Mouse (Mus musculus): ENCODE measurements around the gene Il31ra. TPM values are rescaled to one million over a fixed set of nuclear protein-coding genes. Genes with fewer than 3 reads are reported as not detected.

Gene Il31ra
- polyA plus RNA-seq, 1 experiment = not detected

DNA sequence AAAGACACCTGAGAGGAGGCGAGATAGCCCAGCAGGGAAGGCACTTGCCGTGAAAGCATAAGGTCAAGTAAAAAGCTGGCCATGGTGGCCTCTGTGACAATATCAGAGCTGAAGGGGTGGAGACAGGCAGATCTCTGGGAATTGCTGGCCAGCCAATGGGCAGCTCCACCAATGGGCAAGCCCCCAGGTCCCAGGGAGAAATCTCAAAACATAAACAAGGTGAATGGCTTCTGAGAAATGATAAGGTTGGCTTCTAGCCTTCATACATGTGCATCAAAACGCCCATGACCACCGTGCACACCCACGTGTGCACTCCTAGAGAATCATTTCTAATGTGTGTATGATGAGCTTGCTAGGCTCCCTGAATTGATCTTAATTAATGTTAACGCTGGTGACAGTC lies 61.9 kb downstream of the Il31ra start:
- TF ChIP-seq SRF (IDR thresholded peaks at IDR 0.05; ENCODE audit: control insufficient read depth, insufficient read length, low read depth) (no peak), MAX (IDR thresholded peaks at IDR 0.05; ENCODE audit: low read depth) (no peak), USF1 (IDR thresholded peaks at IDR 0.05; ENCODE audit: low read depth) (no peak), CEBPB (IDR thresholded peaks at IDR 0.05; ENCODE audit: insufficient read depth, poor library complexity, severe bottlenecking) (no peak), POLR2AphosphoS2 (IDR thresholded peaks at IDR 0.05; ENCODE audit: insufficient read length, low read depth) (no peak)
- H3ac ChIP-seq (ENCODE audit: control insufficient read depth, insufficient read length) = no peak overlapping the region
- H3K79me2 ChIP-seq (ENCODE audit: control insufficient read depth, insufficient read depth) = no peaks in the 10 kb centered on the region
- H3K4me2 ChIP-seq (ENCODE audit: low read depth) = no peak overlapping the region
- H3K4me3 ChIP-seq = no peak overlapping the region
- no peaks in the 10 kb centered on the region for H3K36me3 ChIP-seq (ENCODE audit: control insufficient read depth, insufficient read depth)
- no peaks in the 10 kb centered on the region for H3K27me3 ChIP-seq (ENCODE audit: control insufficient read depth, insufficient read depth, insufficient read length)

DNA sequence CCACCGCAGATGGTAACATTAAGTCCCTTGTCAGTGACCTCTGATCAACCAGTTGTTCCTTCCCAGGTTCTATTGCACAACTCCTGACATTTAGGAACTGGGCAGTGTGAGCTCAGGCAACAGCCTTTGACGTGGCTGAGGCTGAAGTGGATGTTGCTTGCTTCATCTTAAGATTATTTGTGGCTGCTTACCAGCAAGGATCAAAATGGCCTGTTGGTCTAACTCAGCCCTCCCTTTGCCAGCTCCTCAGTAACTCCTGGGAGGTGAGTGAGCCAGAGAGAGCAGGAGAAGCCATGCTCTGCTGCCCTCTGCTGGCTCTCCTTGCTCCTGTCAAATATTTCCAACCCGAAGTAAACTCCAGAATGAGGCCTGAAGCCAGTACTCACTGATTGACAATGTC lies 64.3 kb downstream of the Il31ra start:
- Histone ChIP-seq H3K36me3 (ENCODE audit: control insufficient read depth, insufficient read depth) (no peaks in the 10 kb centered on the region), H3K79me2 (ENCODE audit: control insufficient read depth, insufficient read depth) (no peaks in the 10 kb centered on the region), H3ac (ENCODE audit: control insufficient read depth, insufficient read length) (no peak overlapping the region), H3K4me3 (no peak overlapping the region), H3K27me3 (ENCODE audit: control insufficient read depth, insufficient read depth, insufficient read length) (no peaks in the 10 kb centered on the region), H3K4me2 (ENCODE audit: low read depth) (no peak overlapping the region)
- peak; percentile 56 for TF ChIP-seq CEBPB (IDR thresholded peaks at IDR 0.05; ENCODE audit: insufficient read depth, poor library complexity, severe bottlenecking)
- TF ChIP-seq REST (IDR thresholded peaks at IDR 0.05; ENCODE audit: insufficient read depth, insufficient read length) = no peak

DNA sequence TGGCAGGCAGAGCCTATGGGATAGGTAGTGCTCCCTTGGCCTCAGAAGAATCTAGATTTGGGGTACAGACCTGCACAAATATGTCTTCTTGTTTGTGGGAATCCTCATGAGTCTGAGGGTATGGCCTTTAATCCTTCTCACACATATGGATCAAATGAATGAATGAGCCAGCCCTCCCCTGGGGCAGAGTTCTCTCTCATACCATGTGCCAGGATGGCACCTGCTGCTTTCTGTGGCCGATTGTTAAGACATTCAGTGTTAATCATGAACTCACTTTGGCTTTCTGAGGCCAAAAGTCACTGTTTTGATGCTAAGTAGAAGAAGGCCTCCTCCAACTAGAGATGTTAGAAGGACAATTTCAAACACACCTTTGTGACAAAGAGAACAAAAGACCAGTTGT lies 67.0 kb downstream of the Il31ra start:
- TF ChIP-seq MYOG (IDR thresholded peaks at IDR 0.05; ENCODE audit: control insufficient read depth in 1 of 3, insufficient read depth in 1 of 3, insufficient read length in 2 of 3, low read depth in 2 of 3) (no peak), SRF (IDR thresholded peaks at IDR 0.05; ENCODE audit: control insufficient read depth, insufficient read length, low read depth) (no peak), REST (IDR thresholded peaks at IDR 0.05; ENCODE audit: insufficient read depth, insufficient read length) (no peak), POLR2AphosphoS2 (IDR thresholded peaks at IDR 0.05; ENCODE audit: insufficient read length, low read depth) (no peak), POLR2A (IDR thresholded peaks at IDR 0.05; ENCODE audit: insufficient read length, low read depth) (no peak), E2F4 (IDR thresholded peaks at IDR 0.05; ENCODE audit: insufficient read depth) (no peak), MAX (IDR thresholded peaks at IDR 0.05; ENCODE audit: low read depth) (no peak), MYOD1 (IDR thresholded peaks at IDR 0.05; ENCODE audit: control insufficient read depth in 1 of 3, insufficient read length in 2 of 3, low read depth in 2 of 3) (no peak), USF1 (IDR thresholded peaks at IDR 0.05; ENCODE audit: low read depth) (no peak), TCF3 (IDR thresholded peaks at IDR 0.05; ENCODE audit: insufficient read length, low read depth) (no peak), CEBPB (IDR thresholded peaks at IDR 0.05; ENCODE audit: insufficient read depth, poor library complexity, severe bottlenecking) (no peak), TCF12 (IDR thresholded peaks at IDR 0.05; ENCODE audit: insufficient read depth, poor library complexity, severe bottlenecking) (no peak)
- H3ac ChIP-seq (ENCODE audit: control insufficient read depth, insufficient read length) = no peak overlapping the region

DNA sequence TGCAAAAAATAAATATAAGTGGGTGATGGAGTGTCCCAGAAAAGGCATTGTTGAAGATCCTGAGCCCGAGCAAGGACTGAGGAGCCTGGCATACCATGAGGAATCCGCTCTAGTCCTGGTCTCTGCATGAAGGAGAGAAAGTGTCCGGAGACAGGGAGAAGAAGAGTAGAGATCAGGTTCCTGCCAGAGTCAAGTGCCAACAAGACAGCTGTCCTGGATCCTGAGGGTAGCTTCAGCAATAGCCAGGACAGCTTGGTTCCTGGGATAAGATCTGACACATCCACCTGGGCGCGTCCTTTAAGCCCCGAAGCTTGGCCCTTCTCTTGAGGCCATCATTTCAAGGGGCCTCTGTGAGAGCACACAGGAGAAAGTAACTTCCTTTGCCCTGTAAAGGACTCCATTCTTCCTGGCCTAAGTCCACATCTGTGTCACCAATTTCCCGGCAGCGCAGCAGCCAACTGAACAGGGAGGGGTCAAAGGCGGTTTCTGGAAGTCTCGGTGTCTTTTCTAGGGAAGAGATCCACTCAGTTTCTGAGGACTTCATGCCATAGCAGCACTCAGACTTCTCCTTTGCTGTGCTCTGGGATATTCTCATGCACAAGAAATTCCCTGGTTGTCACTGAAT lies 70.7 kb downstream of the Il31ra start:
- Histone ChIP-seq H3ac (ENCODE audit: control insufficient read depth, insufficient read length) (no peak overlapping the region), H3K27me3 (ENCODE audit: control insufficient read depth, insufficient read depth, insufficient read length) (no peaks in the 10 kb centered on the region), H3K4me3 (no peak overlapping the region), H3K36me3 (ENCODE audit: control insufficient read depth, insufficient read depth) (no peaks in the 10 kb centered on the region), H3K79me2 (ENCODE audit: control insufficient read depth, insufficient read depth) (no peaks in the 10 kb centered on the region), H3K4me2 (ENCODE audit: low read depth) (no peak overlapping the region)
- TF ChIP-seq USF1 (IDR thresholded peaks at IDR 0.05; ENCODE audit: low read depth) (no peak), REST (IDR thresholded peaks at IDR 0.05; ENCODE audit: insufficient read depth, insufficient read length) (no peak), CEBPB (IDR thresholded peaks at IDR 0.05; ENCODE audit: insufficient read depth, poor library complexity, severe bottlenecking) (no peak), SRF (IDR thresholded peaks at IDR 0.05; ENCODE audit: control insufficient read depth, insufficient read length, low read depth) (no peak), POLR2AphosphoS2 (IDR thresholded peaks at IDR 0.05; ENCODE audit: insufficient read length, low read depth) (no peak), MAX (IDR thresholded peaks at IDR 0.05; ENCODE audit: low read depth) (no peak), MYOD1 (IDR thresholded peaks at IDR 0.05; ENCODE audit: control insufficient read depth in 1 of 3, insufficient read length in 2 of 3, low read depth in 2 of 3) (no peak), TCF3 (IDR thresholded peaks at IDR 0.05; ENCODE audit: insufficient read length, low read depth) (no peak), MYOG (IDR thresholded peaks at IDR 0.05; ENCODE audit: control insufficient read depth in 1 of 3, insufficient read depth in 1 of 3, insufficient read length in 2 of 3, low read depth in 2 of 3) (no peak), E2F4 (IDR thresholded peaks at IDR 0.05; ENCODE audit: insufficient read depth) (no peak), TCF12 (IDR thresholded peaks at IDR 0.05; ENCODE audit: insufficient read depth, poor library complexity, severe bottlenecking) (no peak), POLR2A (IDR thresholded peaks at IDR 0.05; ENCODE audit: insufficient read length, low read depth) (no peak)

More for the DNA sequence above, 67.0 kb downstream of the Il31ra start:
- Histone ChIP-seq H3K79me2 (ENCODE audit: control insufficient read depth, insufficient read depth) (no peaks in the 10 kb centered on the region), H3K27me3 (ENCODE audit: control insufficient read depth, insufficient read depth, insufficient read length) (no peaks in the 10 kb centered on the region), H3K4me3 (no peak overlapping the region), H3K36me3 (ENCODE audit: control insufficient read depth, insufficient read depth) (no peaks in the 10 kb centered on the region), H3K4me2 (ENCODE audit: low read depth) (no peak overlapping the region)

DNA sequence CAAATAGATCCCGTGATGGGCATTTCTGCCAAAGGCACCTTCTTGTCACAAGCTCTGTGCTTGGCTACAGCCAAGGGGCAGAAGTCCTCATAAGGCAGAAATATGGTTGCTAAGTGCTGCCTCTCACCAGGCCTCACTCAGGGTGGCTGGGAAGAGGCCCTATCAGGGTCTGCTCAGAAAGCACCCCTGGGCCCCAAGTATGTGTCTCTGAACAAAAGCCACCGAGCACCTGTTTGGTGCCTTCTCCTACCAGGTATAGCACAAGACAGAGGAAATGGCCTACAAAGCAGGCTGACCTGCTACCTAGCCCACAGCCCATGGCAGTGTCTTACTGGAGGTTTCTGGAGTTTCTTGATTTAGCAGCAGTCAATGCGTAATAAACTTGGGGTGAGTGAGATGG lies 71.3 kb downstream of the Il31ra start:
- Histone ChIP-seq H3K4me2 (ENCODE audit: low read depth) (no peak overlapping the region), H3ac (ENCODE audit: control insufficient read depth, insufficient read length) (no peak overlapping the region), H3K4me3 (no peak overlapping the region), H3K36me3 (ENCODE audit: control insufficient read depth, insufficient read depth) (no peaks in the 10 kb centered on the region), H3K27me3 (ENCODE audit: control insufficient read depth, insufficient read depth, insufficient read length) (no peaks in the 10 kb centered on the region), H3K79me2 (ENCODE audit: control insufficient read depth, insufficient read depth) (no peaks in the 10 kb centered on the region)
- TF ChIP-seq MAX (IDR thresholded peaks at IDR 0.05; ENCODE audit: low read depth) (no peak), E2F4 (IDR thresholded peaks at IDR 0.05; ENCODE audit: insufficient read depth) (no peak), TCF12 (IDR thresholded peaks at IDR 0.05; ENCODE audit: insufficient read depth, poor library complexity, severe bottlenecking) (no peak)
